Mouse (Mus musculus) hindbrain, embryonic 14.5 days (tissue): ENCODE measurements at regions not wholly inside any gene's neighbourhood (a gene's known extent, or its start where the extent isn't known, plus 50 kb on each side); places are given as distances from the start of the nearest gene placed in this dataset.

Experiments
- ATAC-seq: fragments of 200-750 bp; cut with Nextera tagmentation; 2 replicates; pipeline ENCODE4 v1.8.0; 2017; ENCODE audit warnings: moderate number of reproducible peaks, mild to moderate bottlenecking, moderate TSS enrichment, moderate library complexity; ENCODE audit not compliant: low FRiP score
- DNase-seq: peaks from one replicate; pipeline ENCODE4 v3.0.0-alpha.2; 2015; ENCODE audit warnings: low spot score
- H3K27ac ChIP-seq: fragments of 300-500 bp; sonication (generic); 2 replicates; pipeline ENCODE4 v1.5.1; 2014; ENCODE audit warnings: mild to moderate bottlenecking, moderate library complexity
- H3K27me3 ChIP-seq: fragments of 300-500 bp; sonication (generic); 2 replicates; pipeline ENCODE4 v1.6.1; 2014; ENCODE audit warnings: mild to moderate bottlenecking, low read length, mixed read lengths; ENCODE audit not compliant: control insufficient read depth, insufficient read depth
- H3K36me3 ChIP-seq: fragments of 300-500 bp; sonication (generic); replicated peaks from 2 replicates; pipeline ENCODE4 v1.6.1; 2014; ENCODE audit not compliant: control insufficient read depth, insufficient read depth
- H3K4me1 ChIP-seq: fragments of 300-500 bp; sonication (generic); replicated peaks from 2 replicates; pipeline ENCODE4 v1.6.1; 2014; ENCODE audit warnings: antibody characterized with exemption, low read length, mixed read lengths; ENCODE audit not compliant: control insufficient read depth, insufficient read depth
- H3K4me2 ChIP-seq: fragments of 300-500 bp; sonication (generic); replicated peaks from 2 replicates; pipeline ENCODE4 v1.6.1; 2014; ENCODE audit warnings: mild to moderate bottlenecking, moderate library complexity
- H3K4me3 ChIP-seq: fragments of 300-500 bp; sonication (generic); replicated peaks from 2 replicates; pipeline ENCODE4 v1.5.1; 2014; ENCODE audit warnings: mild to moderate bottlenecking, low read length
- H3K9ac ChIP-seq: fragments of 300-500 bp; sonication (generic); 2 replicates; pipeline ENCODE4 v1.6.1; 2014
- H3K9me3 ChIP-seq: fragments of 300-500 bp; sonication (generic); 2 replicates; pipeline ENCODE4 v1.6.1; 2016; ENCODE audit warnings: low read length; ENCODE audit not compliant: control insufficient read depth
- WGBS: fragments of 180-500 bp; shearing (Covaris S2); extraction: QIAGEN DNeasy Blood & Tissue Kit; methylation state at CpG from one replicate; pipeline ENCODE4 v1.1.7; 2014; 5-methylcytosine and 5-hydroxymethylcytosine counted together

- ATAC-seq (no peak), DNase-seq (no peak)
- no peaks in the 10 kb centered on the region for H3K9me3 ChIP-seq
- H3K4me2 ChIP-seq = no peak overlapping the region
- H3K27ac ChIP-seq = no peak overlapping the region
- H3K4me1 ChIP-seq = no peaks in the 10 kb centered on the region
- H3K27me3 ChIP-seq = no peaks in the 10 kb centered on the region
- H3K9ac ChIP-seq = no peak overlapping the region
- H3K4me3 ChIP-seq = no peak overlapping the region
- WGBS = 94% methylated on average over 7 of the region's 7 CpGs
- H3K36me3 ChIP-seq = no peaks in the 10 kb centered on the region
These were observed 120.2 kb upstream of the Mvb12b start for GRCm38 (mm10) chr2:34007916-34008315.

GRCm38 (mm10) chr2:33997106-33997505 lies 109.4 kb upstream of the Mvb12b start:
- Histone ChIP-seq H3K4me1 (no peaks in the 10 kb centered on the region), H3K9ac (no peak overlapping the region), H3K9me3 (peaks cover 5% of the 10 kb centered on the region; the same call in 1 of the 2 replicates), H3K27me3 (no peaks in the 10 kb centered on the region), H3K36me3 (no peaks in the 10 kb centered on the region), H3K27ac (no peak overlapping the region), H3K4me3 (no peak overlapping the region), H3K4me2 (no peak overlapping the region)
- ATAC-seq = no peak
- DNase-seq = no peak
- 91% methylated on average over 7 of the region's 7 CpGs for WGBS

- H3K27me3 ChIP-seq = no peaks in the 10 kb centered on the region
- H3K4me2 ChIP-seq = no peak overlapping the region
- H3K9me3 ChIP-seq = peaks cover 5% of the 10 kb centered on the region; the same call in 1 of the 2 replicates
- no peak overlapping the region for H3K27ac ChIP-seq
- no peak overlapping the region for H3K4me3 ChIP-seq
- no peaks in the 10 kb centered on the region for H3K4me1 ChIP-seq
- DNase-seq (no peak), ATAC-seq (no peak)
- WGBS = 96% methylated on average over 2 of the region's 2 CpGs
- no peak overlapping the region for H3K9ac ChIP-seq
- H3K36me3 ChIP-seq = no peaks in the 10 kb centered on the region
These were observed 108.6 kb upstream of the Mvb12b start for GRCm38 (mm10) chr2:33996331-33996730.

GRCm38 (mm10) chr2:33991299-33991698 lies 103.6 kb upstream of the Mvb12b start:
- DNase-seq (no peak), ATAC-seq (no peak)
- no peak overlapping the region for H3K9ac ChIP-seq
- no peaks in the 10 kb centered on the region for H3K36me3 ChIP-seq
- 87% methylated on average over 4 of the region's 4 CpGs for WGBS
- H3K27ac ChIP-seq = no peak overlapping the region
- H3K27me3 ChIP-seq = no peaks in the 10 kb centered on the region
- peaks cover 12% of the 10 kb centered on the region; the same call in 1 of the 2 replicates for H3K4me1 ChIP-seq
- H3K9me3 ChIP-seq = peaks cover 5% of the 10 kb centered on the region; the same call in 1 of the 2 replicates
- H3K4me3 ChIP-seq = no peak overlapping the region
- no peak overlapping the region for H3K4me2 ChIP-seq

GRCm38 (mm10) chr2:33990711-33991110 lies 103.0 kb upstream of the Mvb12b start:
- H3K9ac ChIP-seq = no peak overlapping the region
- H3K4me1 ChIP-seq = peaks cover 12% of the 10 kb centered on the region; the same call in 1 of the 2 replicates
- H3K36me3 ChIP-seq = no peaks in the 10 kb centered on the region
- DNase-seq = no peak
- no peak overlapping the region for H3K4me3 ChIP-seq
- H3K4me2 ChIP-seq = no peak overlapping the region
- H3K27me3 ChIP-seq = no peaks in the 10 kb centered on the region
- WGBS = 91% methylated on average over 6 of the region's 6 CpGs
- peaks cover 5% of the 10 kb centered on the region; the same call in 1 of the 2 replicates for H3K9me3 ChIP-seq
- no peak overlapping the region for H3K27ac ChIP-seq
- no peak for ATAC-seq

GRCm38 (mm10) chr2:33989555-33990370 lies 102.0 kb upstream of the Mvb12b start:
- H3K9ac ChIP-seq = no peak overlapping the region
- ATAC-seq (0 out of 2 replicates have a peak, but pooled peaks have one; percentile 16), DNase-seq (no peak)
- H3K4me2 ChIP-seq = no peak overlapping the region
- peaks cover 12% of the 10 kb centered on the region; the same call in 1 of the 2 replicates for H3K4me1 ChIP-seq
- H3K4me3 ChIP-seq = no peak overlapping the region
- no peaks in the 10 kb centered on the region for H3K36me3 ChIP-seq
- H3K27ac ChIP-seq = peak overlapping the region; percentile 14; the same call in 1 of the 2 replicates
- peaks cover 2% of the 10 kb centered on the region; the same call in 1 of the 2 replicates for H3K9me3 ChIP-seq
- no peaks in the 10 kb centered on the region for H3K27me3 ChIP-seq
- 51% methylated on average over 12 of the region's 12 CpGs for WGBS

- H3K4me2 ChIP-seq = peak overlapping the region; percentile 35; the same call in 1 of the 2 replicates
- DNase-seq = peak; percentile 80
These were observed 98.7 kb upstream of the Mvb12b start for GRCm38 (mm10) chr2:33986420-33986819.

GRCm38 (mm10) chr2:33985316-33985715 lies 97.6 kb upstream of the Mvb12b start:
- Histone ChIP-seq H3K27me3 (no peaks in the 10 kb centered on the region), H3K4me3 (no peak overlapping the region), H3K27ac (no peak overlapping the region), H3K4me2 (no peak overlapping the region), H3K4me1 (peaks cover 25% of the 10 kb centered on the region), H3K9me3 (no peaks in the 10 kb centered on the region), H3K36me3 (no peaks in the 10 kb centered on the region), H3K9ac (no peak overlapping the region)
- ATAC-seq (no peak), DNase-seq (no peak)
- WGBS = 69% methylated on average over 11 of the region's 11 CpGs

More at GRCm38 (mm10) chr2:33986420-33986819, 98.7 kb upstream of the Mvb12b start:
- Histone ChIP-seq H3K9me3 (no peaks in the 10 kb centered on the region), H3K4me1 (peaks cover 28% of the 10 kb centered on the region), H3K27me3 (no peaks in the 10 kb centered on the region), H3K27ac (no peak overlapping the region), H3K9ac (no peak overlapping the region), H3K36me3 (no peaks in the 10 kb centered on the region), H3K4me3 (no peak overlapping the region)
- ATAC-seq = no peak
- 25% methylated on average over 4 of the region's 4 CpGs for whole genome bisulfite sequencing

- Histone ChIP-seq H3K4me3 (no peak overlapping the region), H3K4me1 (peaks cover 15% of the 10 kb centered on the region), H3K4me2 (no peak overlapping the region), H3K27ac (peak overlapping the region; percentile 63), H3K9me3 (no peaks in the 10 kb centered on the region), H3K27me3 (no peaks in the 10 kb centered on the region), H3K36me3 (no peaks in the 10 kb centered on the region), H3K9ac (0 out of 2 replicates have a peak overlapping the region, but pooled peaks have one; percentile 8)
- DNase-seq = no peak
- 24% methylated on average over 11 of the region's 11 CpGs for WGBS
- peak; percentile 28; the same call in 1 of the 2 replicates for ATAC-seq
These were observed 95.5 kb upstream of the Mvb12b start for GRCm38 (mm10) chr2:33983112-33983748.
